Mouse (Mus musculus): ENCODE data around the gene Thap8. TPM values are rescaled to one million over a fixed set of nuclear protein-coding genes. Genes with fewer than 3 reads are reported as not detected.

The Thap8 gene
- polyA plus RNA-seq, 1 experiment = 0.36 TPM

- DNase-seq (ENCODE audit: low spot score) = no peak
These were observed 7.0 kb downstream of the Thap8 start for GRCm38 (mm10) chr7:30286701-30287410.

DNA sequence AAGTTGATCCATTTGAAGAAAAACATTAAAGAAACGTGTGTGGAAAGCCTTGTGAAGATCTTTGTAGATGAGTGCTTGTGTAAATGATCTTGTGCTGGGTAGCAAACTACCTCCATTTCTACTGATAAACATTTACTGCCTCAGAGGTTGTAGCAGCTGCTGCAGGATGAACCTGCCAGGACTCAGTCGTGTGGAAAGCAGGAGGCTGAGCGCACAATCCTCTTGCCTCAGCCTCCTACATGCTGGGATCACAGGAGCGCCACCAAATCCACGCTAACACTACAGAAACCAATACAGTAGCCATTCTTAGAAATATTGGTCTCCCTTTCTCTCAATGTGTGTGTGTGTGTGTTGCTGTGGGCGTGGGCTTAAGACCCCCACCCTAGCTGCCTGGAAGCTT is 8.2 kb downstream of the Thap8 start:
- no peak for DNase-seq (ENCODE audit: low spot score)

- no peak for DNase-seq (ENCODE audit: low spot score)
These were observed 9.3 kb downstream of the Thap8 start for GRCm38 (mm10) chr7:30289071-30289713.

DNA sequence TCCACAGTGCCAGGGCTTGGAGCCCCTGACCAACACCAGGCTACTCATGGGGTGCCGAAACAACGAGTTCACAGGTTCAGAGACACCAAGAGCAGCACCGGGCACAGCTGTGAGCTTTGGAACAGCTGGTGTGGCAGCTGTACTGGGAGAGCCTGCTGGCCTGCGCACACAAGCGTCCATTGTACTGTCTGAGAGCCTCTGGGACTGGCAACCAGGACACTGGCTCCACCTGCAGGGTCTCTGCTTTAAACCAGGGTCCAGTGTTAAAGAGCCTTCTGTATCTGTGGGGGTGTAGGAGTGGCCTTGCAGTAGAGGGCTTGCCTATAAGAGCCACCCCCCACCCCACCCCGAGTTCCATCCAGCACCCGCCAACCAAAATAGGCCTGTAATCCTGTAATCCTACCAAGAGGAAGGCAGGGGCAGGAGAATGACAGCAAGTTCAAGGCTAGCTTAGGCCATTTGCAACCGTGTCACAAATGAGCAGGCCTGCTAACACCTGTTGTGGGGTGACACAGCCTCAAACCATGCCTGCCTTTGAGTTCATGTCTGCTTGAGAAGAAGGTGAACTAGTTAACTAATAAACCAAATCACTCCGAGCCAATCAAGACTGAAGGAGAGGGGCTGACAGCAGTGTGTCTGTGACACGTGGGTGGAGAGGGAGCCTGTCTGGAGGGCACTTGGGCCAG is 10.0 kb downstream of the Thap8 start:
- DNase-seq (ENCODE audit: low spot score) = no peak

GRCm38 (mm10) chr7:30291215-30292131 is 11.6 kb downstream of the Thap8 start, which contains the start of gene Clip3:
Clip3 (plus strand) TSS chr7:30291728.
- peak; percentile 42 for DNase-seq (ENCODE audit: low spot score)

DNA sequence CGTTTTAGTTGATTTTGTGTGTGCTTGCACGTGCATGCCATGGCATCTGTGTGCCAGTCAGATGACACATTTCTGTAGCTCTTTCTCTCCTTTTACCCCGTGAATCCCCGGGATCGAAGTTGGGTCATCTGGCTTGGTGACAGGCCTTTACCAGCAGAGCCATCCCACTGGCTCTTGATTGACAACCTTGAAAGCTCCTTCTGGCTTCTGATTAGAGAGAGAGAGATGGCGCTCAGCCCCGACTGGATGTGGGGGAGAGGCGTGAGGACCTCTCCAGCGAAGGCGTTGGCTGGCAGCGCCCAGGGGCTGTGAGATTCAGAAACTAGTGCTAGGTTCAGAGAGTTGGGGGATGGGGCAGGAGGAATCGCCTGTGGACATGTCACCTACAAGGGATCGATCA is 13.9 kb downstream of the Thap8 start:
- DNase-seq (ENCODE audit: low spot score) = no peak

- no peak for DNase-seq (ENCODE audit: low spot score)
These were observed 14.4 kb downstream of the Thap8 start for GRCm38 (mm10) chr7:30294296-30294695.

GRCm38 (mm10) chr7:30295103-30295502 is 15.2 kb downstream of the Thap8 start:
- DNase-seq (ENCODE audit: low spot score) = no peak

DNA sequence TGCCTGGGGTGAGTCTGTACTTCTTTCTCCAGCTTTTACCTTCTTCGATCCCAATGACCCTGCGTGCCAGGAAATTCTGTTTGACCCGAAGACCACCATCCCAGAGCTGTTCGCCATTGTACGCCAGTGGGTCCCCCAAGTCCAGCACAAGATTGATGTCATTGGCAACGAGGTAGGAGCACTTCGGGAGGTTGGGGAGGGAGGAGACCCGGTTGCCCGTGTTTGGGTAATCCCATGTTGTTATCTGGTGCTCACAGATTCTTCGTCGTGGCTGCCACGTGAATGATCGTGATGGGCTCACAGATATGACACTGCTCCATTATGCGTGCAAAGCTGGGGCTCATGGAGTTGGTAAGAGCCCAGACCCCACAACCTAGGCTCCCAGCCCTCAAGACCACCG is 16.9 kb downstream of the Thap8 start:
- DNase-seq (ENCODE audit: low spot score) = no peak

- DNase-seq (ENCODE audit: low spot score) = no peak
These were observed 17.4 kb downstream of the Thap8 start for GRCm38 (mm10) chr7:30297266-30297665.

DNA sequence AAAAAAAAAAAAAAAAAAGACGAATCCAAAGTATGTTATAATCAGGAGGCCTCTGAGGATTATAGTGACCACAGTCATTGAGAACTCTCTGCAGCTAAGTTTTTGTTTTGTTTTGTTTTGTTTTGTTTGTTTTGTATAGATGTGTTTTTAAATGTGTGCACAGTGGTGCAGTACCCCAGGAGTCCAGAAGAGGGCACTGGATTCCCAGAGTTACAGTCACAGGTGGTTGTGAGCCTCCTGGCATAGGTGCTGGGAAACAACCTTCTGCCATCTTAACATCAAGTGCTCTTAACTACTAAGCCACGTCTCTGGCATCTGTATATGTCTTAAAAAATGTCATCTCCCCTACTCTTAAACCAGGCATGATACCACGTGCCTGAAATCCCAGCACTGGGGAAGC is 21.0 kb downstream of the Thap8 start:
- DNase-seq (ENCODE audit: low spot score) = no peak

DNA sequence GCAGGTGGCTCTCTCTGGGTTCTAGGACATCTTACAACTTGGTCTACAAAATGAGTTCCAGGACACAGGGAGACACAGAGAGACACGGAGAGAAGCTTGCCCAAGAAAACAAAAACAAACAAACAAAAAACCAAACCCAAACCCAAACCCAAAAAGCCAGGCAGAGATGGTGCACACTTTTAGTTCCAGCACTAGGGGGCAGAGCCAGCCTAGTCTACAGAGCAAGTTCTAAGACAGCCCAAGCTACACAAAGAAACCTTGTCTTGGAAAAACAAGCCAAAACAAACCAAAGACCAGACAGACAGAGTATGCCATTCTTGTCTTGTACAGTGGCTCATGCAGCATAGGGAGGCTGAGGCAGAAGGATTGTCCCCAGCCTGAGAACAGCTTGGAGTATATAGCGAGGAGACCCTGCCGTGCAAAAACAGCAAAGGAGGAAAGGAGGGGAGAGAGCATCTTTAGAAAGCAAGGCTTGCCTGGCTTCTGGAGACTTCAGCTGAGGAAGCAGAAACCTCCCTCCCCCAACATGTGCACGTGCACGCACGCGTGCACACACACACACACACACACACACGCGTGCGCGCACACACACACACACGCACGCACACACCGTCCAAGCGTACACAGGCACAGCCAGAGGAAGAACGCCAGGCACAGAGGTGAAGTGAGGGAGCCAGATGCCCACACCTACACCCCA is 26.3 kb downstream of the Thap8 start:
- no peak for DNase-seq (ENCODE audit: low spot score)

GRCm38 (mm10) chr7:30308076-30309005 is 28.4 kb downstream of the Thap8 start, which contains the start of gene Alkbh6:
Alkbh6 (plus strand) TSS chr7:30308717.
- DNase-seq (ENCODE audit: low spot score) = peak; percentile 70

GRCm38 (mm10) chr7:30309395-30310129 is 29.7 kb downstream of the Thap8 start:
- no peak for DNase-seq (ENCODE audit: low spot score)

- DNase-seq (ENCODE audit: low spot score) = no peak
These were observed 30.2 kb downstream of the Thap8 start for GRCm38 (mm10) chr7:30310136-30310535.

- DNase-seq (ENCODE audit: low spot score) = no peak
These were observed 33.9 kb downstream of the Thap8 start for GRCm38 (mm10) chr7:30313666-30314320.

DNA sequence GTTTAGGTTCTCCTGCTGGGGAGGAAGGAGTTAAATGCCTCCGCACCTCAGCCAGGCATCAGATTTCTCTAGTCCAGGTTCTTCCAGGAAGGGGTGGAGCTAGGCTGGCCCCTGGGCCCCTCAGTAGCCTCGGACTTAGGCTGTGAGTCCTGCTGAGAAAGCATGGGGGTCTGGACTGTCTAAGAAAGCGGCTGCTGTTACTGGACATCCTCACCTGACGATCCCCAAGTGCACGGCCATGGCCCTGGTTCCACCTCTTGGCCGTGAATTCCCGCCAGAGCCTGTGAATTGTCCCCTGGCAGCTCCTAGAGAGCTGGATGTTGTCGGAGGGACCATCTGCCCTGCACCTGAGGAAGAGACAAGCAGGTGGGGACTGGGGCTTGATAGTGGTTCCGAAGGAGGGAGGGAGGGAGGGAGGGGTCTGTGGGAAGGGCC is 34.8 kb downstream of the Thap8 start, which contains the start of gene Syne4:
Gene Syne4, plus strand, starts transcription at position 87 of the 435 bp plus-strand sequence.
- DNase-seq (ENCODE audit: low spot score) = no peak
